In genomic region chr5:115052546-115052945, GRCm38 (mm10) we compare ENCODE assay signal across 14 mouse cellular contexts. TPM values are rescaled to one million over a fixed set of nuclear protein-coding genes. Genes with fewer than 3 reads are reported as not detected.
DNase-seq lines count a peak whose midpoint lies in the region; ATAC-seq and TF ChIP-seq lines count a peak whose summit lies in the region.
"Had no signal": no experiment of that assay in that cellular context is flagged by ENCODE, and none has a peak within 500 bp of the region (broad histone marks: within the 10 kb centered on the region; RNA-seq: fewer than 3 reads in every experiment).

No protein-coding gene starts in this region.

- peaks cover 25% of the 10 kb centered on the region for H3K4me1 ChIP-seq in forebrain, embryonic 15.5 days
- peaks cover 21% of the 10 kb centered on the region for H3K4me1 ChIP-seq in forebrain, embryonic 13.5 days
- peaks cover 17% of the 10 kb centered on the region for H3K4me1 ChIP-seq in liver, adult 2 months (ENCODE audit: control insufficient read depth, insufficient read depth, low read length)
- peaks cover 52% of the 10 kb centered on the region for H3K4me1 ChIP-seq in liver, postnatal 0 days (ENCODE audit: insufficient read depth)
- peaks cover 96% of the 10 kb centered on the region for H3K4me1 ChIP-seq in G1E (ENCODE audit: insufficient read depth, low read depth, low read length)
- peaks cover 33% of the 10 kb centered on the region for H3K4me1 ChIP-seq in kidney, embryonic 16.5 days (ENCODE audit: insufficient read depth, low read length)

- H3K79me2 ChIP-seq in liver, adult 2 months (ENCODE audit: control insufficient read depth, insufficient read depth, low read length): peaks cover 63% of the 10 kb centered on the region

- H3K27ac ChIP-seq in forebrain, embryonic 15.5 days (replicated peaks): peak overlapping the region; percentile 20
- H3K27ac ChIP-seq in forebrain, embryonic 13.5 days: no peak overlapping the region
- H3K27ac ChIP-seq in liver, adult 2 months (replicated peaks; ENCODE audit: insufficient read depth, low read depth, low read length): no peak overlapping the region
- no peak overlapping the region for H3K27ac ChIP-seq in liver, postnatal 0 days (ENCODE audit: low read depth)
- 0 out of 2 replicates have a peak overlapping the region, but pooled peaks have one; percentile 2 for H3K27ac ChIP-seq in kidney, embryonic 16.5 days (ENCODE audit: low read length)

- DNase-seq in liver, adult 2 months (ENCODE audit: extremely low read depth, low read depth, low spot score): peak; percentile 38
- DNase-seq in liver, postnatal 0 days: no peak
- no peak for DNase-seq in G1E (ENCODE audit: low spot score)
- no peak for DNase-seq in spleen, postnatal 36 days (ENCODE audit: low spot score in 2 of 2)
- DNase-seq in left cerebral cortex, adult 8-10 months (ENCODE audit: low spot score in 2 of 2): no peak
- DNase-seq: cerebellum, postnatal 25 days; spleen, adult 18-20 months had no signal

- H3K36me3 ChIP-seq in forebrain, embryonic 15.5 days: no peaks in the 10 kb centered on the region
- no peaks in the 10 kb centered on the region for H3K36me3 ChIP-seq in forebrain, embryonic 13.5 days (ENCODE audit: poor library complexity, severe bottlenecking)
- H3K36me3 ChIP-seq in liver, adult 2 months (ENCODE audit: control insufficient read depth, insufficient read depth, low read length): no peaks in the 10 kb centered on the region
- no peaks in the 10 kb centered on the region for H3K36me3 ChIP-seq in liver, postnatal 0 days (replicated peaks; ENCODE audit: insufficient read depth, low read length)
- peaks cover 40% of the 10 kb centered on the region for H3K36me3 ChIP-seq in G1E (replicated peaks)
- no peaks in the 10 kb centered on the region for H3K36me3 ChIP-seq in kidney, embryonic 16.5 days (ENCODE audit: insufficient read depth, low read length)

- H3K9ac ChIP-seq in forebrain, embryonic 15.5 days (replicated peaks): no peak overlapping the region
- no peak overlapping the region for H3K9ac ChIP-seq in forebrain, embryonic 13.5 days
- no peak overlapping the region for H3K9ac ChIP-seq in liver, adult 2 months (ENCODE audit: low read depth, low read length)
- no peak overlapping the region for H3K9ac ChIP-seq in liver, postnatal 0 days (replicated peaks)
- H3K9ac ChIP-seq in kidney, embryonic 16.5 days (replicated peaks; ENCODE audit: low read length): no peak overlapping the region

- no peak overlapping the region for H3K4me2 ChIP-seq in forebrain, embryonic 15.5 days (replicated peaks)
- no peak overlapping the region for H3K4me2 ChIP-seq in forebrain, embryonic 13.5 days
- H3K4me2 ChIP-seq in liver, postnatal 0 days (ENCODE audit: low read depth, low read length): no peak overlapping the region
- no peak overlapping the region for H3K4me2 ChIP-seq in kidney, embryonic 16.5 days (replicated peaks; ENCODE audit: low read depth, low read length)

- no peak for TF ChIP-seq EP300 in liver, postnatal 0 days (IDR thresholded peaks at IDR 0.05; ENCODE audit: low read depth)

- no peak for TF ChIP-seq POLR2A in liver, adult 2 months (IDR thresholded peaks at IDR 0.05; ENCODE audit: extremely low read depth, insufficient read depth, low read length)

- no peak; the same call in 1 of the 2 replicates for ATAC-seq in forebrain, embryonic 15.5 days (replicated peaks)
- ATAC-seq in forebrain, embryonic 13.5 days: no peak; the same call in 1 of the 2 replicates
- ATAC-seq in liver, postnatal 0 days: no peak
- no peak for ATAC-seq in G1E (ENCODE audit: extremely low read depth, insufficient number of reproducible peaks, low FRiP score, poor library complexity, severe bottlenecking)
- peak; percentile 95 for ATAC-seq in kidney, embryonic 16.5 days (ENCODE audit: low FRiP score, low TSS enrichment)
- ATAC-seq: activated CD4-positive, CD25-positive, alpha-beta regulatory T cell, adult 4 months had no signal

- no peak for TF ChIP-seq CTCF in liver, adult 2 months (IDR thresholded peaks at IDR 0.05; ENCODE audit: low read depth, low read length)
- no peak for TF ChIP-seq CTCF in liver, postnatal 0 days (IDR thresholded peaks at IDR 0.05; ENCODE audit: low read depth)
- TF ChIP-seq CTCF in G1E (IDR thresholded peaks at IDR 0.05; ENCODE audit: low read depth, low read length): no peak

- H3K27me3 ChIP-seq in forebrain, embryonic 15.5 days: no peaks in the 10 kb centered on the region
- H3K27me3 ChIP-seq in forebrain, embryonic 13.5 days: no peaks in the 10 kb centered on the region
- no peaks in the 10 kb centered on the region for H3K27me3 ChIP-seq in liver, adult 2 months (ENCODE audit: control insufficient read depth, insufficient read depth, low read length)
- H3K27me3 ChIP-seq in liver, postnatal 0 days (ENCODE audit: insufficient read depth, low read length): no peaks in the 10 kb centered on the region
- H3K27me3 ChIP-seq in G1E (ENCODE audit: insufficient read depth, low read length): no peaks in the 10 kb centered on the region
- no peaks in the 10 kb centered on the region for H3K27me3 ChIP-seq in kidney, embryonic 16.5 days (ENCODE audit: insufficient read depth, low read length)

- 73% methylated on average over 8 of the region's 8 CpGs for WGBS in forebrain, embryonic 15.5 days
- WGBS in forebrain, embryonic 13.5 days: 87% methylated on average over 8 of the region's 8 CpGs
- WGBS in liver, adult 2 months: 34% methylated on average over 8 of the region's 8 CpGs
- WGBS in liver, postnatal 0 days (ENCODE audit: insufficient replicate concordance): 63% methylated on average over 8 of the region's 8 CpGs
- WGBS in kidney, embryonic 16.5 days: 58% methylated on average over 8 of the region's 8 CpGs

- H3K4me3 ChIP-seq in forebrain, embryonic 15.5 days: no peak overlapping the region
- H3K4me3 ChIP-seq in forebrain, embryonic 13.5 days: no peak overlapping the region
- H3K4me3 ChIP-seq in liver, adult 2 months (ENCODE audit: insufficient read depth, low read depth, low read length): no peak overlapping the region
- H3K4me3 ChIP-seq in liver, postnatal 0 days (ENCODE audit: low read depth, low read length): no peak overlapping the region
- peak overlapping the region; percentile 33; the same call in 1 of the 2 replicates for H3K4me3 ChIP-seq in G1E (ENCODE audit: low read depth, low read length)
- H3K4me3 ChIP-seq in kidney, embryonic 16.5 days (ENCODE audit: low read length): no peak overlapping the region

- no peaks in the 10 kb centered on the region for H3K9me3 ChIP-seq in forebrain, embryonic 15.5 days
- H3K9me3 ChIP-seq in forebrain, embryonic 13.5 days (replicated peaks): no peaks in the 10 kb centered on the region
- H3K9me3 ChIP-seq in liver, postnatal 0 days (ENCODE audit: low read length): no peaks in the 10 kb centered on the region
- H3K9me3 ChIP-seq in G1E (replicated peaks): peaks cover 7% of the 10 kb centered on the region
- no peaks in the 10 kb centered on the region for H3K9me3 ChIP-seq in kidney, embryonic 16.5 days (ENCODE audit: low read length)

RNA-seq across cellular contexts. Expression of gene Sppl3, which starts 41.6 kb away (rescaled TPM):
- 19.2 and 31.7 TPM in 2 replicates for polyA plus RNA-seq in forebrain, embryonic 15.5 days (2015; fragmentation: Nextera tagmentation; extraction: Ambion mirVana)
- polyA plus RNA-seq in forebrain, embryonic 13.5 days (2015; fragmentation: Nextera tagmentation; extraction: Ambion mirVana): 16.0 and 16.4 TPM in 2 replicates
- total RNA-seq in liver, adult 2 months (2014; rRNA removed): 8.7 and 13.1 TPM in 2 replicates
- polyA plus RNA-seq in liver, adult 2 months (2012; rRNA removed): 23.7 and 24.0 TPM in 2 replicates
- polyA plus RNA-seq in liver, postnatal 0 days (2015; fragmentation: Nextera tagmentation; extraction: Ambion mirVana): 9.2 and 11.5 TPM in 2 replicates
- total RNA-seq in G1E (2014; fragmentation: Nextera tagmentation) (53.9 and 69.2 TPM in 2 replicates), G1E (2017) (31.8 and 35.9 TPM in 2 replicates)
- 29.5 and 33.9 TPM in 2 replicates for polyA plus RNA-seq in G1E (2012)
- polyA plus RNA-seq in kidney, embryonic 16.5 days (2015; fragmentation: Nextera tagmentation; extraction: Ambion mirVana): 12.3 and 13.6 TPM in 2 replicates
- 10 to 100 TPM; 83.7 to 90.3 (median 85.0) TPM for total RNA-seq in left cerebral cortex, adult 8-10 months (2022)

RNA-seq across cellular contexts. Expression of gene Gm10401, which starts 45.5 kb away (rescaled TPM):
- 34.6 and 35.0 TPM in 2 replicates for polyA plus RNA-seq in forebrain, embryonic 15.5 days (2015; fragmentation: Nextera tagmentation; extraction: Ambion mirVana)
- polyA plus RNA-seq in forebrain, embryonic 13.5 days (2015; fragmentation: Nextera tagmentation; extraction: Ambion mirVana): 38.4 and 40.9 TPM in 2 replicates
- not detected in 2 replicates for total RNA-seq in liver, adult 2 months (2014; rRNA removed)
- 0.17 TPM in 1 of 2 replicates, not detected in the other for polyA plus RNA-seq in liver, adult 2 months (2012; rRNA removed)
- 6.0 and 6.6 TPM in 2 replicates for polyA plus RNA-seq in liver, postnatal 0 days (2015; fragmentation: Nextera tagmentation; extraction: Ambion mirVana)
- total RNA-seq in G1E (2014; fragmentation: Nextera tagmentation) (not detected in 2 replicates), G1E (2017) (0.46 and 0.49 TPM in 2 replicates)
- polyA plus RNA-seq in G1E (2012): not detected in 2 replicates
- 28.2 and 34.7 TPM in 2 replicates for polyA plus RNA-seq in kidney, embryonic 16.5 days (2015; fragmentation: Nextera tagmentation; extraction: Ambion mirVana)
- total RNA-seq in left cerebral cortex, adult 8-10 months (2022): not detected
- total RNA-seq: gastrocnemius, postnatal 4 days; heart, postnatal 25 days; left cerebral cortex, postnatal 25 days had no signal

Comparison
In these comparisons a context has a peak if more than half of its experiments do, and no peak if none do; other contexts are left out.
1. H3K27ac ChIP-seq: peak in forebrain, embryonic 15.5 days (single experiment) and kidney, embryonic 16.5 days (single experiment); none in forebrain, embryonic 13.5 days (single experiment), liver, adult 2 months (single experiment) and liver, postnatal 0 days (single experiment).